Mouse (Mus musculus): Measurements from ENCODE around the gene Itga8.

Gene Itga8

DNA sequence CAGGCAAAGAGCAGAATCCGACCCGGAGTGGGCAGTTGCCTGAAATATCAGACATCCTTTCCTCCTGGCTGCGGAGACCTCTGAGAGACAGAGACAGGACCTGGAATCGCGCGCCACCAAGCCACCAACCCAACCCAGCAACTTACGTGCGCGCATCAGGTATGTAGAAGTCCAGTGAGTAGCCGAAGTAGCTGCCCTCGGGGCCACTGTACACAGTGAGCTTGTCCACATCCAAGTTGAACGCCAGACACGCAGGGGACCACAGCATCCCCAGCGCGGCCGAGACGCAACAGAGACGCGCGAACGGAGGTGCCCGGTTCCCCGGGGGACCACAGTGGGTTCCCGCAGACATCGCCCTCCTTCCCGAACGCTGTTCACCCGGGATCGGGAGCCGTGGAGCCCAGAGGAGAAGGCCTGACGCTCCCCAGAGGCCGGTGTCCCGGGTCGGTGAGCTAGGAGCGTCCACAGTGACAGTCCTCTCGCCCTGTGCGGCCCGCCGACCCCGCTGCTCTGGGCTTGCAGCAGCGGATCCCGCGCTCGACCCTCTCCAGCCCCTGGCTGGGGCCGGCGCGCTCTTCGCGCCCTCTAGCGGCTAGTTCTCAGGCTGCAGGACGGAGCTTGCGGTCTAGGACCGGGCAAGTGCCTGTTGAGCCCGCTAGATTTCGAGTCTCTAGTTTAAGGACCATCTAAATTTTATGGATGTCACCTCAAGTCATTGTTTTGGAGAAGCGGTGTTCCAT, at the start of gene Itga8:
Itga8 (minus strand) TSS at position 492 of the 740 bp plus-strand sequence.
- no peak for TF ChIP-seq GATA4 (IDR thresholded peaks at IDR 0.05; ENCODE audit: insufficient replicate concordance, low read length)

DNA sequence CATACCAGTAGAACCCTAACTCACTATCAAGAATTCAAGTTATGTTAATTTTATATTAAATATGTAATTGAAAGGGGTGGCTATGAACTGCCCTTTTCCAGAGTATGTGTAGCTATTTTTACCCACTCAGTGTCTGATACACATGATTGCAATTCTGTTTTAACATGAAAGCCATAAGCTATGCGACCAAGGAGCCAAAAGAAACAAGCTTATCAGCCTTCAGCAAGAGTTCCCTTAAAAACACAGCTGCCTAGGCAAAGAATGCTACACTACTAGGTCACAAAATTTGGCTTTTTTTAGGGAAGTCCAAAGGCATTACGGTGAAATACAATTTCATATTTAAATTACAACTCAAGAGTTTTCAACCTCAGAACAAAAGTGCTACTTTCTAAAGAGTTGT, 47.2 kb upstream of the Itga8 start:
- TF ChIP-seq GATA4 (IDR thresholded peaks at IDR 0.05; ENCODE audit: insufficient replicate concordance, low read length): no peak

DNA sequence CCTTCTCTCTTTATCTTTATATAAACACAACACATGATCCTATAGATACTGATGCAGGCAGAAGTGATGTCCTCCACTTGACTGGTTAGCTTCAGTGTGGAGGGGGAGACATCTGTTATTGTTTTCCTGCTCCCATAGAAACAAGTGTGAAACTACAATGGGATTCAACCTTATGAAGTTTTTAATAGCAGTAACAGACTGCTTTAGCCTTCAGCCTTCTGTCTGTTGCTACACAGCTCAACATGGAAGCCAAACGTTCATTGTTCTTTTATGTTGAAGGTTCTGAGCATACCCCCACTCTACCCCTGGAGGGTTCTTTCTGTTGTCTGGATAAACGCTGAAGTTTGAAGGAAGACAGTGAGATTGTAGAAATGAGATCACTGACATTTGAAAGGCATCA, 30.2 kb upstream of the Itga8 start:
- TF ChIP-seq GATA4 (IDR thresholded peaks at IDR 0.05; ENCODE audit: insufficient replicate concordance, low read length): no peak

DNA sequence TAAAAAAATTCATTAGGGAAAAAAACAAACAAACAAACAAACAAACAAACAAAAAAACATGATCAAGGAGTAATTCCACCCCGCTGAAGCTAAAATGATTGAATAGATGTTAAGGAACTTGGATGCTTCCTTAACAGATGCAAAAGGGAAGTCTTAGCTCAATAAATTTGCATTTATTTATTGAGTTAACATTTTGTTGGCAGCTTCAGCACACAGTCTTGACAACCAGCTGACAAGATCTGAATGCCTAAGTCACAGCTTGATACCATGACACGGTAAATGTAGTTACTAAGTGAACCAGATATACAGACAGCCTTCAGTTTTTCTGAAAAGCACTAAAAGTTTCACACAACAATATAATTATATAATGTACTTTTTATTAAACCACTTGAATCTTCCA, 27.9 kb upstream of the Itga8 start:
- TF ChIP-seq GATA4 (IDR thresholded peaks at IDR 0.05; ENCODE audit: insufficient replicate concordance, low read length): no peak

DNA sequence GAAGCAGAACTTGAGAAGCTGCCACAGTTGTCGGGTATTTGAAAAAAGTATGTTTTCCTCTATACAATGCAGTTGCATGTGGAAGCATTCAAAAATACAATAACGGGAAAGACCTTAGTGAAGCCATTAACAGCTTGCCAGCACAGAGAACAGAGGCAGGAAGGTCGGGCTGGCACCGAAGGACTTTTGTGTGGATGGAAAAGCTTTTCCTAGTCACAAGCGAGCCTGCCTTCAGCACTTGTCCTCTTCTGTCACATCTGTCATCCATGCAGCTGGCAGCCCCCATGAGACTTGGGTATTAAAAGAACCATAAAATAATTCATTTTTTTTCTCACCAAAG, 27.3 kb upstream of the Itga8 start:
- no peak for TF ChIP-seq GATA4 (IDR thresholded peaks at IDR 0.05; ENCODE audit: insufficient replicate concordance, low read length)

DNA sequence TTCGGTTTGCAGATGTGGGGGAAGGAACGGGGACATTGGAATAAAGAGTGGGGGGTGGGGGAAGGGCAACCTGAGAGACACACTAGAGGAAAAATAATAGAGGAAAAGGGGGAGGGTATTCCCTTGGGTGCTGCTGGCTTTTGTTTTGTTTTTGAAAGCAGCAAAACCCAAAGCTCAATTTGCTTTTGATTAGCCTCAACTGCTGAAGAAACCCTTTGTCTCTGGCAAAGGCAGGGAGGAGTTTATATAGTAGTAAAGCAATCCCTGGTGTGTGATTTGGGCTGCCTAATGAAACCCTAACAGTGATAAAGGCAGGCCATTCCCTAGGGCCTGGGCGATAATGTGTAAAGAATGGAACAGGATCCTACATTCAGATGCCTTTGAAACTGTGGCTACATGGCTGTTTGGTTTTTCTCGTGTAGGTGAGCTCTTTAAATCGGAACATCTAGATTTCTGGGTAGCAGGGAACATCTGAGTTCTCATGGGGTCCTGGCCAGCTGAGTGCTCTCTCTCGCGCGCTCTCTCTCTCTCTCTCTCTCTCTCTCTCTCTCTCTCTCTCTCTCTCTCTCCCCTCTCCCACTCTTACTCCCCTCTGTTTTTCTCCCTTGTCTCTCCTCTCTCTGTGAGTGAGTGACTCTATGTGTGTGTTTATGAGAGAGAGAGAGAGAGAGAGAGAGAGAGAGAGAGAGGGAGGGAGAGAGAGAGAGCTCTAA, 26.8 kb upstream of the Itga8 start:
- no peak for TF ChIP-seq GATA4 (IDR thresholded peaks at IDR 0.05; ENCODE audit: insufficient replicate concordance, low read length)

DNA sequence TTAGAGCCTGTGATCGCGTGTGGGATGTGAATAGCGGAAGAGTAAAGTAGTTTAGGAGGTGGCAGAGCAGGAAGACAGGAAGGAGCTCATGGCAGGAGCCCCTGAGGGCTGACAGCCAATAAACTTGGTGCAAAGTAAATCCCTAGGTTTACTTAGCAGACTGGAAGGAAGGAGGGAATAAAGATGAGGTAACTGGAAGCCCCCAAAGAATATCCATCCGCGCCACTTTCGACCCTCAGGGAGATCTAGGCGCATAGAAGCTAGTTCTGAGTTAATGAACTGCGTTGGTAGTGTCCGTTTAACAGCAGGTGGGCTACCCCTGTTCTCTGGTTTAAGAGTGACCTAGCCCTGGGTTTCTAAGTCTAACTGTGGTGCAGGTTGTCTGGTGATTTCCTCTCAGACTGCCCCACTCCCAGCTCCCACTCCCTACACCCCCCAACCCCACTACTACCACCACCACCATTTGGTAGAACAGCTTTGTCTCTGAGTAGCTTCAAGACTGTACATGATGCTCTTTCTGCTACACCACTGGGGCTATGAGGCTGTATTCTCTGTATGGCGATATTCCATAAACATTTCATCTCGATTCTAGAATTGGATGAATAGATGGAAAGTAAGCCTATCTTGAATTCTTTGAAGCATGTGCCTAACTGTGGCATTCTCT, 26.1 kb upstream of the Itga8 start:
- TF ChIP-seq GATA4 (IDR thresholded peaks at IDR 0.05; ENCODE audit: insufficient replicate concordance, low read length): no peak

DNA sequence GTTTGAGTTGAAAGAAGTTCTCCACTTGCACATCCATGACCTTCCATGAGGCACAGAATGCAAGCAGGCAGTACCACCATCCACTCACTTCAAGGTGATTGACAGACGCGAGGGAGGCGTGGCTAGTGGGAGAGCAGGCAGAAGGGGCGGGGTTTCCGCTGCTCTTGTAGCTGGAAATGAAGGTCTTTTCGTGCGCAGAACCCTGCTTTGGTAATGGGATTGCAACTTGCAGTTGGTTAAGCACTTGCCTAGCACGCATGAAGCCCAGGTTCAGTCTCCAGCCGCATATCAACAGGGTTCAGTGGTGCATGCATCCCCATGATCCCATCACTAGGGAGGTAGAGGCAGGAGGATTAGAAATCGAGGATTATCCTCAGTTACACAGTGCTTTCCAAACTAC, 25.5 kb upstream of the Itga8 start:
- TF ChIP-seq GATA4 (IDR thresholded peaks at IDR 0.05; ENCODE audit: insufficient replicate concordance, low read length): no peak

DNA sequence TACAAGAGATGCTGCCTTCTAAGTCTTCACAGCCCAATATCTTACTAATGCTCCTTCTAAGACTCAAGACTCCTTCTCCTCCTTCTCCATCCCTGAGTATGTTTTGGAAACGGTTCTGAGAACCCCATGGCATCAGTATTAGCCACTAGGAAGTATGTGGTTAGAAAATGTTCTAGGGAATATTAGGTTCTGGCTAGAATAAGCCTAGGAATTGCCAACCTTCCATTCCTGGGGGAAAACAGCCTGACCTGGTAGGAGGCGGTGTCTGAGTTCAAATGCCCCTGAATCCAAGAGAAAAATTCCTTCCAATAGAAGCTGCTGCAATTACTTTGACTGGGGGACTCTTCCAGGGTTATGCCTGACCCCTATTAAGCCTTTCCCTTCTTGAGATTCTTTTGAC, 24.1 kb upstream of the Itga8 start:
- TF ChIP-seq GATA4 (IDR thresholded peaks at IDR 0.05; ENCODE audit: insufficient replicate concordance, low read length): no peak

DNA sequence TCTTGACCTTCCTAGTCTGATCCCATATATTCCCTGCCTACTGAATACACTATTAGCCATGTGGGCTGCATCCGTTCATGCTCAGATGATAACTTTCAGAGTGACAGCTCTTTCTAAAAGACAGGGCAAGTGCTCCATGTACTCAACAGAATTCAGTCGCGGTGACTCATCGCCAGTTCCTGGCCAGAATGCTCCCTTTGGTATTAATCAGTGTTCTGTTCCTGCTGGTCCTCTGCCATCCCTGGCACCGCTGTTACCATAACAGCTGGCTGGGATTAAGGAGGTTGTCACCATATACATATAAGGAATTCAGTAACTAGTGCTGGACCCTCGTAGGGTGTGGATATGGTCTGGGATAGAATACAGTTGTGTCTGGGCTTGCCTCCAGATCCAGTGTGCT, 23.7 kb upstream of the Itga8 start:
- TF ChIP-seq GATA4 (IDR thresholded peaks at IDR 0.05; ENCODE audit: insufficient replicate concordance, low read length): no peak

DNA sequence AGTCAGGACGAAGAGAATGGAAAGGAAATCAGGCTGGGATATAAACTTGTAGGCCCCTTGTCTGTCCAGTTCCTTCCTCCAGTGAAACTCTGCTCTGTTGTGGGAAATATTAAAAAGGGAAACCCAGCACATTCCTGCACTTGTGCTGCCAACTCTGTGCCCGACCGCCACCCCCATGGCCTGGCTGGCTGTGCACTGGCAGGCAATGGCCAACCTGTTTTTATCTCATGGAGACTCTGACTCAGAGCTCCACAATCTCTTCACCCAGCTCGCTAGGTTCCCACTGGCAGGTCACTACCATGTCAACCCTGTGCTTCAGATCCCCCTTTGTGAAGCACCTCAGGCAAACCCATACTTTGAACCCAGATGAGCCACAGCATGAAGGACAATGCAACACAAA, 19.2 kb upstream of the Itga8 start:
- TF ChIP-seq GATA4 (IDR thresholded peaks at IDR 0.05; ENCODE audit: insufficient replicate concordance, low read length): no peak

DNA sequence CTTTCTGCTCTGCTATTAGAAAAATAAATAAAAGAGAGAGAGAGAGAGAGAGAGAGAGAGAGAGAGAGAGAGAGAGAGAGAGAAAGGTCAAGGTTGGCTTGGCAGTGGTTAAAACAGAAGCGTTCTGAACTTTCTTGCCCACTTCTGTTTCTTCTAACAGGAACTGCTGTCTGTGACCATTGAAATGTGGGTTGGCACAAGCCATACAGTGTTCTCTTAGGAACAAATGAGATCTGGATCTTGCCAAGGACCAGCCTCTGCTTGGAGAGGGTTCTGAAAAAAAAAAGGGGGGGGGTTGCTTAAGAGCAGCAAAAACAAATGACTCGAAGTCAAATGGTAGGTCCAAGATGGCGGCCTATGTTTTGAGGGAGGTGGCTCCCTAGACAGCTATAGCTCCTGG, 17.0 kb upstream of the Itga8 start:
- no peak for TF ChIP-seq GATA4 (IDR thresholded peaks at IDR 0.05; ENCODE audit: insufficient replicate concordance, low read length)

DNA sequence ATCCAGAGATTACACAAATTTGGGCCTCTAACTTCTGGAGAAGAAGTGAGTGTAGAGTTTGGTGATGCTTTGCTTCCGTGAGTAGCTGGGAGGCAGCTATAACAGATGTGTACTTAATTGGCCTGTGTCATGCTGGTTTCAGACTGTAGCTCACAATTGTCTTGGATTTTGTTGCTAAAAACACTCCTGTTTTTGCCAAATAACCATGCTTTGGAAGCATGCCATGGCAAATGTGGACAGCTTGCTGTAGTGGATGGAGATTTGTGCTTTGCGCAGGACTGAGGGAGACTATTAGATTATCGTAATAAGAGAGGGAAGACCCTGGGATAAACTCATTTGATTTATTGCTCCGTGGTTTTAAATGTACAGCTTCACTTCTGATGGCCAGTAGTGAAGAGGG, 16.3 kb upstream of the Itga8 start:
- TF ChIP-seq GATA4 (IDR thresholded peaks at IDR 0.05; ENCODE audit: insufficient replicate concordance, low read length): no peak

DNA sequence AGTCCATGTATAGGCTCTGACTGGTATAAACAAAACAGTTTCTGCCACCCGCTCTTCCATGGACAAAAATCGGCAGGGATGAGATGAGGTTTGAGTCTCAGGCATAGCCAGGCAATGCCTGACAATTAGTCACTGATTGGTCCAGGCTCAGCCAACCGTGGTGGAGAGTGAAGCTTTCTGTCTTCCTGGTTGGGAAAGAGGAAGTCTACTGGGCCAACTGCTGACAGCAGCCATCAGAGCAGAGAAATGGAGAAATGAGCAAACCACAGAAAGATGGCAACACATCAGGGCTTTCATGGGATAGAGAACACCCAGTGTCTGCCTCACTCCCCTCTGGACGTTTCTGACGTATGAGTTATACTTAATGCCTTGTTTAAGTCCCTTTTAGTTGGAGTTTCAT, 15.6 kb upstream of the Itga8 start:
- no peak for TF ChIP-seq GATA4 (IDR thresholded peaks at IDR 0.05; ENCODE audit: insufficient replicate concordance, low read length)

DNA sequence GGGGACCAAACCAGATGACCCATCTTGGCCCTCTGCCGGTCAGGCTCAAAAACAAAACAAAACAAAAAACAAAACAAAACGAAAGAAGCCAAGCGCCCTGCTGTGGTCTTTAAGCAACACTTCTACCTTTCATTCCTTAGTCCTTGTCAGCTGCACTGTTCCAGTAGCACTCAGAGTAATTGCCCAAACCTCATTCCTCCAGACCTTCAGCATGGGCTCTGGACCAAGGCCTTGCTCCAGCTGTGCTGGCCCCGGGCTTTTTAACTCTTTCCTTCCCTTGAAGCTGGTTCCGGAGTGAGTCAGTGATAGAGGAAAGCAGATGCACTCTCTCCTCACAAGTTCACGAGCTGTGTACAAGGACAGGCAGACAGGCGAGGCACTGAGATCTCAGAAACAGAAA, 14.6 kb upstream of the Itga8 start:
- no peak for TF ChIP-seq GATA4 (IDR thresholded peaks at IDR 0.05; ENCODE audit: insufficient replicate concordance, low read length)

DNA sequence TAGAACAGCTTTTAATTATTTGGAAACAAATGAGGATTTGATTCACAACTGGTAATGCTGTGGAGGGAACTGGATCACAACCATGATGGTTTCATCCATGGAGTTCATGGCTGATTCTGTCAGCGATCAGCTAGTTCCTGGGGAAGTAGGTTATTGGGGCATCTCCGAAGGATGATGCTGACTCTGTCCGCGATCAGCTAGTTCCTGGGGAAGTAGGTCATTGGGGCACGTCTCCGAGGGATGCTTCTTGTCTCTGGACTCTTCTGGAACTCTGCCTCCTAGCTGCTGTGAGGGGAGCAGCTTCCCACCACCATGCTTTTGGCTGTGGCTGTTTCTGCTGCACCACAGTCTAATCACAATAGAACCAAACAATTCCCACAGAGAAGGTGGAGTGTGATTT, 12.3 kb upstream of the Itga8 start:
- no peak for TF ChIP-seq GATA4 (IDR thresholded peaks at IDR 0.05; ENCODE audit: insufficient replicate concordance, low read length)
